Mouse (Mus musculus) limb, embryonic 14.5 days (tissue): ENCODE data around the gene Chchd4. TPM values are rescaled to one million over a fixed set of nuclear protein-coding genes. Genes with fewer than 3 reads are reported as not detected.

Experiments
- ATAC-seq: fragments of 200-750 bp; cut with Nextera tagmentation; 2 replicates; pipeline ENCODE4 v1.8.0; 2017; ENCODE audit warnings: low read depth, moderate number of reproducible peaks, moderate TSS enrichment; ENCODE audit not compliant: low FRiP score
- DNase-seq: peaks from one replicate; pipeline ENCODE4 v3.0.0-alpha.2; 2015; ENCODE audit warnings: low spot score
- H3K27ac ChIP-seq: fragments of 300-500 bp; sonication (generic); replicated peaks from 2 replicates; pipeline ENCODE4 v1.5.1; 2014; ENCODE audit warnings: low read depth, mild to moderate bottlenecking, low read length, moderate library complexity, mixed read lengths
- H3K27me3 ChIP-seq: fragments of 300-500 bp; sonication (generic); 2 replicates; pipeline ENCODE4 v1.6.1; 2014; ENCODE audit warnings: low read length, mixed read lengths; ENCODE audit not compliant: control insufficient read depth, insufficient read depth
- H3K36me3 ChIP-seq: fragments of 300-500 bp; sonication (generic); 2 replicates; pipeline ENCODE4 v1.6.1; 2014; ENCODE audit warnings: mild to moderate bottlenecking, low read length, moderate library complexity, mixed read lengths; ENCODE audit not compliant: control insufficient read depth, insufficient read depth
- H3K4me1 ChIP-seq: fragments of 300-500 bp; sonication (generic); 2 replicates; pipeline ENCODE4 v1.6.1; 2014; ENCODE audit warnings: antibody characterized with exemption, low read length, mixed read lengths; ENCODE audit not compliant: control insufficient read depth, insufficient read depth
- H3K4me2 ChIP-seq: fragments of 300-500 bp; sonication (generic); replicated peaks from 2 replicates; pipeline ENCODE4 v1.6.1; 2014; ENCODE audit warnings: low read depth, mild to moderate bottlenecking, low read length, moderate library complexity; ENCODE audit not compliant: severe bottlenecking
- H3K4me3 ChIP-seq: fragments of 300-500 bp; sonication (generic); replicated peaks from 2 replicates; pipeline ENCODE4 v1.5.1; 2014; ENCODE audit warnings: low read length
- H3K9ac ChIP-seq: fragments of 300-500 bp; sonication (generic); 2 replicates; pipeline ENCODE4 v1.6.1; 2014; ENCODE audit warnings: mild to moderate bottlenecking, low read depth, low read length, moderate library complexity; ENCODE audit not compliant: severe bottlenecking
- H3K9me3 ChIP-seq: fragments of 300-500 bp; sonication (generic); 2 replicates; pipeline ENCODE4 v1.6.1; 2016; ENCODE audit warnings: low read length; ENCODE audit not compliant: control insufficient read depth
- POLR2A ChIP-seq: fragments of 200-500 bp; IDR thresholded peaks from 2 replicates; pipeline ENCODE4 v1.8.0; 2012; ENCODE audit warnings: inconsistent platforms, mild to moderate bottlenecking, moderate library complexity, borderline replicate concordance; ENCODE audit not compliant: insufficient read depth, insufficient read length; ENCODE audit errors: extremely low read depth
- WGBS: fragments of 180-500 bp; shearing (Covaris S2); extraction: QIAGEN DNeasy Blood & Tissue Kit; methylation state at CpG from one replicate; pipeline ENCODE4 v1.1.7; 2014; 5-methylcytosine and 5-hydroxymethylcytosine counted together
- polyA plus RNA-seq, 2 experiments: library from polyadenylated mRNA; depleted of rRNA in 1 of 2; stranded (reverse) in 1 of 2; unstranded in 1 of 2; fragments of >200 nt; fragmentation: Nextera tagmentation in 1 of 2; extraction: Ambion mirVana in 1 of 2; gene quantifications; 2 replicates each; pipeline versions ENCODE4 v1.2.1 to v1.2.3; 2012 to 2014

The Chchd4 gene
- polyA plus RNA-seq, 2 experiments = 9.3 to 22.0 TPM

DNA sequence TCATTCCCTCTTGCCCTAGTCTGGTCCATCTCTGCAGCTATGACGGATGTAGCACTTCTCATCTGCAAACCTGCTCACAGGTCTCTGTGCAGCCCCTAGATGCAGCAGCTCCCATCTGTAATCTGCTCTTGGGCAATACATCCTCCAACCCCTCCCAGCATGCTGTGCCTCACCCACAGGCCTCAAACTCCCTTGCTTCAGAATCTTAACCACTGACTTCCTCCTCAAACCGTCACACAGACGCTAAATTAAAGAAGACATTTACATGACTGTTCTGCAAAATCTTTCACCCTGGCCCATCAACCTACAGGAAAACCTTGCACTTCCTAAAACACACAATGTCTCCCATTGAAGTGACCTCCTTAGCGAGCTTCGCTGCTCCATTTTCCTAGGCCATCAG is 32.7 kb upstream of the Chchd4 start:
- Histone ChIP-seq H3K9me3 (no peaks in the 10 kb centered on the region), H3K36me3 (peaks cover 84% of the 10 kb centered on the region), H3K27me3 (no peaks in the 10 kb centered on the region), H3K4me2 (no peak overlapping the region), H3K4me1 (no peaks in the 10 kb centered on the region), H3K4me3 (no peak overlapping the region), H3K27ac (no peak overlapping the region), H3K9ac (no peak overlapping the region)
- 88% methylated on average over 5 of the region's 5 CpGs for WGBS
- ATAC-seq (no peak), DNase-seq (no peak)
- TF ChIP-seq POLR2A = no peak

DNA sequence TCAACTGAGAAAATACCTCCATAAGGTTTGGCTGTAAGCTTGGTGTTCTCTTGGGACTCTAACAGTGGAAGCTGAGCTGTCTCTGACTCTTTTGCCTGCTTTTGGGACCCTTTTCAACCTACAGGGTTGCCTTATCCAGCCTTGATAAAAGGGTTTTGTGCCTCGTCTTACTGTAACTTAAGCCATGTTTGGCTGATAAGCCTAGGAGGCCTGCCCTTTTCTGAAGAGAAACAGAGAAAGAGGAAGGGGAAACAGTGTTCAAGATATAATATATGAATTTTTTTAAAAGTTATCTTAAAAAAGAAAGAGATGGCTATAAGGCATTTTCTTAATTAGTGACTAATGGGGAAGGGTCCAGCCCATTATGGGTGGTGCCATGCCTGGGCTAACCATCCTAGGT is 30.0 kb upstream of the Chchd4 start:
- H3K9me3 ChIP-seq = no peaks in the 10 kb centered on the region
- H3K27me3 ChIP-seq = no peaks in the 10 kb centered on the region
- DNase-seq = no peak
- no peaks in the 10 kb centered on the region for H3K4me1 ChIP-seq
- H3K4me3 ChIP-seq = no peak overlapping the region
- H3K36me3 ChIP-seq = peaks cover 95% of the 10 kb centered on the region
- H3K4me2 ChIP-seq = no peak overlapping the region
- no peak overlapping the region for H3K9ac ChIP-seq
- no peak for ATAC-seq
- WGBS = 93% methylated on average over 1 of the region's 1 CpGs
- TF ChIP-seq POLR2A = no peak
- H3K27ac ChIP-seq = no peak overlapping the region

DNA sequence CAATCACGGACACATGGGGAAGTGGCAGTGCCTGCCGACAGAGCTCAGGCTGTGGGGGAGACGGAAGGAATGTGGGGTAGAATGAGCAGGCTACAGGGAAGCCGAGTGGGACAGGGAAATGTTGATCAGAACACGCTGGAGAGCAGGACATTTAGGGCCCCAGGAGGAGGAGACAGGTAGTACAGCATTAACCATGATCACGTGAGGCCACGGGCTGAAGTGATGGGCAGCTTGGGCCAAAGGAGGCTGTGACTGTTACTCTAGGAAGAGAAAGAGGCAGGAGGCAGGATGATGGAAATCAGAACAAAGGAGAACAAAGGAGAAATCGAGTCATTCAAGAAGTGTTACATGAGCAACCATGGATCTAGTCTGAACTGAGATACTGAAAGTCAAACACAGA is 21.2 kb upstream of the Chchd4 start:
- no peak for TF ChIP-seq POLR2A
- Histone ChIP-seq H3K4me2 (no peak overlapping the region), H3K27me3 (no peaks in the 10 kb centered on the region), H3K4me1 (no peaks in the 10 kb centered on the region), H3K27ac (no peak overlapping the region), H3K9me3 (no peaks in the 10 kb centered on the region), H3K36me3 (peaks cover 90% of the 10 kb centered on the region), H3K9ac (no peak overlapping the region), H3K4me3 (no peak overlapping the region)
- DNase-seq (no peak), ATAC-seq (no peak)
- 87% methylated on average over 8 of the region's 8 CpGs for WGBS

DNA sequence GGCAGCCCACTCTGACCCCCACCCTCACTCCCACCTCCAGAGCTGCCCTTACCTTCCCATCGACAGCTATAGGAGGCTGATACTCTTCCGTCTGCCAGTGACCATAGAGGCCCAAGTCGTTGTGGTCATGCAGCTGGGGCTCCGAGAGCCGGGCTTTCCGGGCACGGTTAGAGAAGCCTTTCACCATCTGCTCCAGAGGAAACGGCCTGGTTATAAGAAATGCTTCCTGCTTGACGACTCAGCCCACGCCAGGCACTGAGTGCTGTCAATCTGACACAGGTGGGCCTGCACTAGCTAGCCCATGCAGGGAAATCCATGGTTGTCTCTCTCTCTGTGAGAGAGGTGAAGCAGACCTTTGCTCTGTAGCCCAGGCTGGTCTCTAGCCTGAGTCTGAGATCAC is 19.7 kb upstream of the Chchd4 start:
- H3K4me2 ChIP-seq = no peak overlapping the region
- H3K36me3 ChIP-seq = peaks cover 84% of the 10 kb centered on the region
- no peak overlapping the region for H3K9ac ChIP-seq
- no peak for TF ChIP-seq POLR2A
- H3K27ac ChIP-seq = no peak overlapping the region
- no peaks in the 10 kb centered on the region for H3K4me1 ChIP-seq
- no peak overlapping the region for H3K4me3 ChIP-seq
- H3K27me3 ChIP-seq = no peaks in the 10 kb centered on the region
- WGBS = 82% methylated on average over 10 of the region's 10 CpGs
- ATAC-seq (no peak), DNase-seq (no peak)
- H3K9me3 ChIP-seq = no peaks in the 10 kb centered on the region

DNA sequence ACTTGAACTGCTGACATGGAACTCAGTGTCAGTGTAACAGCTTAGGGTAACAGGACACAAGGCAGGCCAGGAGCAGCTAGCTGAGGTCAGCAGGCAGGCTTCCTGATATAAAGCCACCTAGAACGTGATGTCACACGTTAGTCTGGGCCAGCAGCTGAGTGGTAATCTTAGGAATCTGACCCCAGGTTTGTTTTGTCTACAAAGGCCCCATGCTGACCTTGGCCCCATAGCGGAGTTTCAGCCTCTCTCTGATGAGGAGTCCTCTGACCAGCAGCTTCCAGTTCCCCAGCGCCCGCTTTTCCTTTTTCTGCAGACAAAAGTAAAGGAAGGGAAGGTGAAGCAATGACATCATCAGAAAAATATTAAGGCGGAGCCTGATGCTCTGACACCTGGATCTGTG is 17.7 kb upstream of the Chchd4 start:
- H3K36me3 ChIP-seq = peaks cover 84% of the 10 kb centered on the region
- ATAC-seq (no peak), DNase-seq (no peak)
- no peak overlapping the region for H3K4me2 ChIP-seq
- no peak overlapping the region for H3K27ac ChIP-seq
- H3K9ac ChIP-seq = no peak overlapping the region
- 66% methylated on average over 6 of the region's 6 CpGs for WGBS
- H3K4me3 ChIP-seq = no peak overlapping the region
- no peaks in the 10 kb centered on the region for H3K4me1 ChIP-seq
- no peaks in the 10 kb centered on the region for H3K27me3 ChIP-seq
- H3K9me3 ChIP-seq = no peaks in the 10 kb centered on the region
- no peak for TF ChIP-seq POLR2A

DNA sequence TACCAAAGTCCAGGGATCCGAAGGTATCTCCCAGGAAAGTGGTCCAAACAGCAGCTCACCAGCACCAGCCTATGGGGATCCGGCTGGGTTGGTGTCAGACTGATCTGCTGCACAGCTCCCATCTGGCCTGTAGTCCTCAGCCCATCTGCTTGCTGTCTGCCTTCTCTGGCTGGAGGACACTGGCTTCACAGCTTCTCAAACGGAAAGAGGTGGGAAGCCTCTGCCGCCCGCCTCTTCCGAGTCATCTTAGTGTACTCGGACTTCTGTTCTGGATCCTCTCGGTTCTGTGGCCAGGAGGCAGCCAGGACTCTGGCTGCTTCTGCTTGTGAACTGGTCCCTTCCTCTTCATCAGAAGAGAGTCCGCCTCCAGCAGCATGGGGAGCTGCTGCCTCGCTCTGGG is 16.5 kb upstream of the Chchd4 start:
- DNase-seq = no peak
- ATAC-seq = no peak

More for the DNA sequence above, 16.5 kb upstream of the Chchd4 start:
- H3K4me1 ChIP-seq = no peaks in the 10 kb centered on the region
- H3K4me2 ChIP-seq = no peak overlapping the region
- H3K9ac ChIP-seq = no peak overlapping the region
- H3K9me3 ChIP-seq = no peaks in the 10 kb centered on the region
- H3K36me3 ChIP-seq = peaks cover 86% of the 10 kb centered on the region
- H3K27me3 ChIP-seq = no peaks in the 10 kb centered on the region
- H3K27ac ChIP-seq = no peak overlapping the region
- WGBS = 89% methylated on average over 10 of the region's 10 CpGs
- no peak overlapping the region for H3K4me3 ChIP-seq
- TF ChIP-seq POLR2A = no peak
